Mouse (Mus musculus): Measurements from ENCODE around the gene Slc25a33.

- TF ChIP-seq POLR2A (IDR thresholded peaks at IDR 0.05; ENCODE audit: extremely low read depth, insufficient read depth, low read length) (no peak), CTCF (IDR thresholded peaks at IDR 0.05; ENCODE audit: extremely low read depth, insufficient read depth, low read length) (no peak)
Measured at GRCm38 (mm10) chr4:149723021-149723390, 51.1 kb downstream of the Slc25a33 start.
